Mouse (Mus musculus) gastrocnemius, adult 2 months (tissue): Measurements from ENCODE around the gene Dab1. TPM values are rescaled to one million over a fixed set of nuclear protein-coding genes. Genes with fewer than 3 reads are reported as not detected.

ENCODE experiments used
- DNase-seq: peaks from one replicate; pipeline ENCODE4 v3.0.0; 2022
- H3K27ac ChIP-seq: fragments of 200-600 bp; 2 replicates; pipeline ENCODE4 v1.8.1; 2022; ENCODE audit warnings: mild to moderate bottlenecking
- H3K4me3 ChIP-seq: fragments of 200-600 bp; 2 replicates; pipeline ENCODE4 v1.8.1; 2022; ENCODE audit warnings: mild to moderate bottlenecking, moderate library complexity
- CTCF ChIP-seq: fragments of 200-600 bp; IDR thresholded peaks from 2 replicates; pipeline ENCODE4 v1.8.1; 2022; ENCODE audit warnings: antibody characterized with exemption, mild to moderate bottlenecking, moderate library complexity
- intact Hi-C: fragments of 180-260 bp; cut with DNase I; formaldehyde crosslinking; loops from one replicate; pipeline ENCODE4 v1.15.1; 2025
- total RNA-seq, 2 experiments: library from RNA; stranded (reverse); gene quantifications; 2 replicates each; pipeline ENCODE4 v1.2.3; 2021

Gene Dab1
- total RNA-seq, 2 experiments from 2014 or later: 0.05 to 0.25 TPM

- intact Hi-C loops: no loop called here
These were observed 816.6 kb downstream of the Dab1 start for GRCm38 (mm10) chr4:104435736-104436135.

DNA sequence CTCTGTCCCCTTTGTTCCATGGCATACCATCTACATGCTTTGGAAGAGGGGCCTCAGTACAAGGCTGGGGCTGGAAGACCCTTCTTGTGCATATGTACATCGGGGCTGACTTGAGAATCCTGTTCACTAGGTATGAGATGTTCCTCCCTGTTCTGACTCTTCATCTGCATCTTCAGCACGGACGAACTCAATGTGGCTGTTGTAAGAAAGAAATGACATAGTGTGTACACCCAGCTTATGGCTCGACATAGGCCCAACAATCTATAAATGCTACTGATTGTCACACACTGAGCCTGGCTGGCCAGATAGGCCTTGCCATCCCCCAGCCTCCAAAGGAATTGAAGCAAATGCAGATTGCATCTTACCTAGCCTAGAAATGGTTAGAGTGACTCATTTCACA, 817.3 kb downstream of the Dab1 start:
- intact Hi-C loops: no loop called here
- TF ChIP-seq CTCF: no peak
- no peak overlapping the region for H3K4me3 ChIP-seq
- no peak overlapping the region for H3K27ac ChIP-seq
- DNase-seq: no peak

More at GRCm38 (mm10) chr4:104435736-104436135, 816.6 kb downstream of the Dab1 start:
- Histone ChIP-seq H3K4me3 (no peak overlapping the region), H3K27ac (no peak overlapping the region)
- DNase-seq: no peak
- TF ChIP-seq CTCF: no peak

DNA sequence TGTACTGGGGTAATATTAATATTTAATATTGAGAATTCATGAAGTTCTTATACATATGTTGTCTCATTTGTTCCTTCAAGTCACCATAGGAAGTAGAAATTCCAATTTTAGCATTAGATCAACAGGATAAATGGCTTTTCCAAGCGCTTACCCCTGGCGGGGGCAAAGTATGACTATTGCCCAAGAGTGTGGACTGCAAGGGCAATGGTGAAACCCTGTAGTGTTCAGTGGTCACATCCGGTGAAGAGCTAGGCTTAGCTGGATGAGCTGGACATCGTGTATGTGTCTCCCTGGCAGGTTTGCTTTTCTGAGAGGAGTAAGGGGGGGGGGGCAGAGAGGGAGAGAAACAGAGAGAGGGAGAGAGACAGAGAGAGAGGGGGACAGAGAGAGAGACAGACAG, 819.6 kb downstream of the Dab1 start:
- intact Hi-C loops: no loop called here
- no peak for DNase-seq
- Histone ChIP-seq H3K27ac (no peak overlapping the region), H3K4me3 (no peak overlapping the region)
- no peak for TF ChIP-seq CTCF

- intact Hi-C loops: no loop called here
- no peak for DNase-seq
- no peak overlapping the region for H3K27ac ChIP-seq
- TF ChIP-seq CTCF: no peak
- H3K4me3 ChIP-seq: no peak overlapping the region
These were observed 820.5 kb downstream of the Dab1 start for GRCm38 (mm10) chr4:104439641-104440040.

DNA sequence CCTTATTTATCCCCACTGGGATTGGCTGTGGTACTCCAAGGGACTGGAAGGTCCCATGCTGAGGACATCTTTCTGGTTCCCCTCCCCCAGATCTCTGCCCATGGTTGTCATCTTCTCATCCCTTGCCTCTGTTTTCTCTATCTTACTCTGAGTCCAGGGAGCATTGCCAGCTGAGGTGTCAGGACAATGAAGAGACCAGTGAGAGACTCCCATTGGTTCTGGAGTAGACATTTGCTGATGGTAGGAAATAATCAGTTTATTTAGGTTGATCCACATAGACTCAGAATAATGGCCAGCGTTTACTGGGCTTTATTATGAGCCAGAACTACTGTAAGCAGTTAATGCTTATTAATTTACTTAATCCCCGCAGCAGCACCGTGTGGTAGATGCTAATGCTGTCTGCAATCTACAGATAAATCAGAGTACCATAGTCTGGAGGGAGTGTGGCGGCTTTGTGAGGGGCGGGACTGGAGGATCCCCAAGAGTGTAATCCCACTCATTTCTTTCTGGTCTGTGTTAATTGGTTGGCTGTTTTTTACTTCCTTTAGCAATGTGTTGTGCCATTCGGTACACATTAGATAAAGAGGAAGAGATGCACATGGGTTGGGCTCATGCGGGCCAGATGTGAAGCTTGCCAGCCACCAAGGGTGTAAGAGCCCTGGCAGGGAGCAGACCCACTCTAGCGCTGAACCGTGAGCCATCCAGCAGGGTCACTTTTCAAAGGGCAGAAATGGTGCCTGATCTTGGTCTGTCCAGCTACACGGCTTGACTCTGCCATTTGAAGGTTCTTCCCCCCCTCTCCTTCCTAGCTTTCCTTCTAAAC, 824.0 kb downstream of the Dab1 start:
- Histone ChIP-seq H3K4me3 (no peak overlapping the region), H3K27ac (peak overlapping the region; percentile 20; the same call in 1 of the 2 replicates)
- no peak for TF ChIP-seq CTCF
- intact Hi-C loops: no loop called here
- no peak for DNase-seq

- intact Hi-C loops: no loop called here
- DNase-seq: no peak
- peak overlapping the region; percentile 20; the same call in 1 of the 2 replicates for H3K27ac ChIP-seq
- TF ChIP-seq CTCF: peak; percentile 3; the same call in 1 of the 2 replicates
- no peak overlapping the region for H3K4me3 ChIP-seq
These were observed 824.6 kb downstream of the Dab1 start for GRCm38 (mm10) chr4:104443775-104444174.

GRCm38 (mm10) chr4:104444985-104445384, 825.8 kb downstream of the Dab1 start:
- no peak overlapping the region for H3K4me3 ChIP-seq
- no peak for DNase-seq
- no peak overlapping the region for H3K27ac ChIP-seq
- intact Hi-C loops: no loop called here
- no peak for TF ChIP-seq CTCF

DNA sequence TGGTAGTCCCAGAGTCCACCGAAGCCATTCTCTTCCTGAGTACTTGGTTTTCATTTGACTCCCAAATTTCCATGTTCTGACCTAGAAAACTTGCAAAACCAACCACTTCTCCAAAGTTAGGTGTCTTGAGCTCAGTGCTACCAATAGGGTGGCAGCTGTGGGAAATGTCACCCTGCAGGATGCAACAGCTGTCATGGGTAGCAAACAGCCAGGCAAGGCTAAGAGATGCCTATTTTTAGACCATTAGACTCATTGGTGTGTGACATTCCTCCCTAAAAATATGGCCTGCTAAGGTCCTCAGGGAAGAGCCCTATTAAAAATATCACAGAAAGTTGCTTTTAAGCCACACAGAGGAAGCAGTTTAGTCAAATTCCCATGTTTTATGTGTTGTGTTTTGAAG, 829.0 kb downstream of the Dab1 start:
- no peak overlapping the region for H3K4me3 ChIP-seq
- no peak for DNase-seq
- H3K27ac ChIP-seq: no peak overlapping the region
- intact Hi-C loops: no loop called here
- no peak for TF ChIP-seq CTCF

- intact Hi-C loops: no loop called here
- Histone ChIP-seq H3K27ac (no peak overlapping the region), H3K4me3 (no peak overlapping the region)
- DNase-seq: no peak
- no peak for TF ChIP-seq CTCF
These were observed 831.5 kb downstream of the Dab1 start for GRCm38 (mm10) chr4:104450645-104451044.

DNA sequence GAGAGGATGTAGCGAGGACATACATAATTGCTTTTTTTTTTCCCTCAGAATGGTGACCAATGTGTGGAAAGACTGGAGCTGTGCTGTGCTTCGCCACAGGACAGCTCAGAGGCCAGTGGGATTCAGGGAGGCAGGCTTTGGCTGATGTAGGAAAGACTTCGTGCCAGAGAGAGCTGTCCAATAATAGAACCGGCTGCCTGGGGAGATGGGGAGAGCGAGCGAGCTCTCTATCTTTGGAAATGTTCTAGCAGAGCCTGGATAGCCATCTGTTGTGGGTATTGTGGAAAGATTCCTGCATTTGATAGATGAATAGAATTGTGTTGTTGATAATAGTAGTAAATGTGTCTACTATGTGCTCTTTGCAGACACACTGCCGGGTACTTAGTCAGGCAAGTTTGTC, 833.4 kb downstream of the Dab1 start:
- intact Hi-C loops: no loop called here
- H3K27ac ChIP-seq: no peak overlapping the region
- no peak for DNase-seq
- no peak overlapping the region for H3K4me3 ChIP-seq
- no peak for TF ChIP-seq CTCF

DNA sequence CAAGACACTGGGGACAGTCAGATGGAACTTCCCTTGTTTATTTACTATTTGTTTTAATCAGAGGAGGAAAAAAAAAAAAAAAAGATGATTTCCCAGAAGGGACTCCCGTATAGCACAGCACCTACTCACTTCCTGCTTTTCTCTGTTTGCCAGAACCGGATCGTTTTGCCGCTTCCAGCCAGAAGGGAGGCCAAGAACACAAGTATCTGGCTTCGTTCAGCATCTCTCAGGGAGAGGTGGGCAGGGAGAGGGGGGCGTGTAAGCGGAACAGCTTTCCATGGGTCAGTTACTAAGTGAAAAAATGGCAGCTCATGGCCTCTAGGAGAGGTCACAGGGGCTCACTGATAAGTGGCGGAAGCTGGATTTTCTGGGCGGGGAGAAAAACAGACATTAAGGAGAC, 836.0 kb downstream of the Dab1 start:
- intact Hi-C loops: no loop called here
- no peak for DNase-seq
- Histone ChIP-seq H3K4me3 (no peak overlapping the region), H3K27ac (no peak overlapping the region)
- no peak for TF ChIP-seq CTCF

DNA sequence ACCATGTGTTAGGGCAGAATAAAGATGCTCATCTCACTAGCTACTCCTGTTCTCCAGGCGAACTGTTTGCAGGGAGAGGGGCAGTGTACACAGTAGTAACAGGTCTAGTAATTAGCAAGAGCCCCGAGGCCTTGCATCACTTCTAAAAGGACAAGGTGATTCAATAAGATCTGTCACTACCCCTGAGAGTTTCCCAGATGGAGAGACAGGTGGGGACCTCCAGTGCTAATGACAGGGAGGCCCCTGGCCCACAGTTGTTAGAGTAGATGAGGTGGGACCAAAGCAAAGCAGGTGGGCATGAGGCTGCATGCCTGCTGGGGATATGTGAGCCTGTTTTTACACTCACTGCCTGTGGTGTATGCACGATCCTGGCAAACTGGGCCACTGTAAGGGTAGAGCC, 836.6 kb downstream of the Dab1 start:
- no peak for DNase-seq
- intact Hi-C loops: no loop called here
- TF ChIP-seq CTCF: no peak
- no peak overlapping the region for H3K4me3 ChIP-seq
- no peak overlapping the region for H3K27ac ChIP-seq

GRCm38 (mm10) chr4:104456173-104456873, 837.2 kb downstream of the Dab1 start:
- Histone ChIP-seq H3K4me3 (no peak overlapping the region), H3K27ac (no peak overlapping the region)
- intact Hi-C loops: no loop called here
- DNase-seq: no peak
- no peak for TF ChIP-seq CTCF
